Mouse (Mus musculus) right cerebral cortex, adult 18-20 months (tissue): Measurements from ENCODE around the gene Pdcd6ip.
"Not testable (repeated sequence)": the region's sequence is repeated elsewhere in the genome, so short reads cannot be mapped to it uniquely, and the experiment has no call there.

Source experiments
- DNase-seq: peaks from one replicate; pipeline ENCODE4 v3.0.0; 2022; ENCODE audit warnings: mixed read lengths

Gene Pdcd6ip

DNA sequence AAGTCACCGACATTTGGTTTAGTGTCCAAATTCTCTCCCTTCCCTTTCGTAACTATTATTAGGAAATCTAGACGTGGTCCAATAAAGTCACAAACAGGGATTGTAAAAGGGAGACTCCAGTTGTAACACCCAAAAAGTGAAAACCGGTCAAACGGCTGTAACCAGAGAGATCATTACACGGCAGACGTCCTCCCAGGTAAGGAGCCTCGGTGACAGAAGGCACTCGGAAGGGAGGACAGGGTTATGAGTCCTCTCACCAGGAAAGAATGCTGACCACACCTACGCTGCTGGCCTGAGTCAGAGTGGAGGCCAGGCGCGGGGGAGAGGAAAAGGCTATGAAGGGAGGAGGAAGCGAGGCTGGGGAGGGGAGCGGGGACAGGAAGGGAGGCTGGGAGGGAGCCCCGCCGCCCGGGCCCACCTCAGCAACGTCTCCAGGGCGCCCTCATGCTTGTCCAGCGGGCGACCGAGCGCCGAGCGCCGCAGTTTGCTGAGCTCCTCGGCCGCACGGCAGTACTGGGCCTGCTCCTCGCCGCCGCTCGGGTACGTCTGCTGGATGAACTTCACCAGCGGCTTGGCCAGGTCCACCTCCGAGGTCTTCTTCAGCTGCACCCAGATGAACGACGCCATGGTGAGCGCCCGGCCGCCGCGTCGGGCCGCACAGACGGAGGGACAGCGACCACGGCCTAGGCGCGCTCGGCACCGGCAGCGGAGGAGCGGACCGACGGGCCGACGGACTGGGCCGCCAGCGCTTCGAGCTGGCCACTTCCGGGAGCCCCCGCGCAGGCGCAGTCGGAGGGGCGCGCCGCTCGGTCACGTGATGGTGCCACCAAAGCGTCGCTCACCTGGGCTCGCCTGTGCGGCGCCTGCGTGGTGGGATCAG is at the start of gene Pdcd6ip:
Gene Pdcd6ip (minus strand): TSS at position 779 of the 880 bp plus-strand sequence.
- DNase-seq = peak; percentile 94

DNA sequence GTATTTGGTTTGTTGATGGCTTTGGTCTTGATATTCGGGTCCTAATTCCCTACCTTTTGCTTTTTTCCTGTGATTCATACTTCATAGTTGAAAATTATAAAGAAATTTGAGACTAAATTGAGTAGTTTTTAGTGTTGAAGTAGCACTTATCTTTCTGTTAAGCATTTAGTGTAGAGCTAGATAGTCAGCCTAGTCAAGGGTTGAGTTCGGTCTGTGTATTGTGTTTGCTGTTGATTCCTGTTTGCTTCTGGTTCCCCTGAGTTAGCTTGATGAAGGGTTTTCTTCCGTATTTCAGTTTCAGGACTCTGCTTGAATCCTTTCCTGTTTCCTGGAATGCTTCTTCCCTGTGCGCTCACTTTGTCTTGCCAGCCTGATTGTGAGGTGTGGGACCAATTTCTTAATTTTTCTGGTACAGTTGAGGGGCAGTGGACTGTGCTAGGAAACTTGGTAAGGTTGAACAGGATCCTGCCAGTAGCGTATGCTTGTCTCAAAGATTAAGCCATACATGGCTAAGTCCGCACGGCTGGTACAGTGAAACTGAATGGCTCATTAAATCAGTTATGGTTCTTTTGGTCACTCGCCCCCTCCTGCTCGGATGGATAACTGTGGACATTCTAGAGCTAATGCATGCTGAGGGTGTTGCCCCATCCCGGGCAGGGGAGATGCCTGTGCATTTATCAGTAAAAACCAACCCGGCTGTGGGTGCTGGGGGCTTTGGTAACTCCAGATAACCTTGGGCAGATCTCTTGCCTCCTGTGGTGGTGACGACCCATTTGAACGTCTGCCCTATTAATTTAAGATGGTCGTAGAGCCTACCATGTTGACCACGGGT is 48.0 kb upstream of the Pdcd6ip start:
- DNase-seq = no peak

DNA sequence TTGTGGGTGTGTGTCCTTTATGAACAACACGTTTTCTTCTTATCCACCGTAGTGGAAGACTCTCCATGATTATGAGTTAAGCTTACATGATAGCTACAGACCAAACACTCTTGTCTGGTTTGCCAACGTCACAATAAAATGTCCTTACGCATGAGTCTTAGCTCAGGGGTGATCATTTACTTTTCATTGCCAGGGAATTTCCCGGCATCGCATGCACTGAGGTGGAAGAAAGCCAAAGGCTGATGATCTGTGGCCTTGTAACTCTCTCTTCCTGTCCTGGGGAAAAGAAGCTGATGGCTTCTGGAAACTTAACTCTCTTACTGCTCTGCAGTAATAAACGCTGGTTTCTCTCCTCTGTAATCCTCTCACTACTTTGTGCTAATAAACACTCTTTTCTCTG is 41.3 kb upstream of the Pdcd6ip start:
- no peak for DNase-seq

DNA sequence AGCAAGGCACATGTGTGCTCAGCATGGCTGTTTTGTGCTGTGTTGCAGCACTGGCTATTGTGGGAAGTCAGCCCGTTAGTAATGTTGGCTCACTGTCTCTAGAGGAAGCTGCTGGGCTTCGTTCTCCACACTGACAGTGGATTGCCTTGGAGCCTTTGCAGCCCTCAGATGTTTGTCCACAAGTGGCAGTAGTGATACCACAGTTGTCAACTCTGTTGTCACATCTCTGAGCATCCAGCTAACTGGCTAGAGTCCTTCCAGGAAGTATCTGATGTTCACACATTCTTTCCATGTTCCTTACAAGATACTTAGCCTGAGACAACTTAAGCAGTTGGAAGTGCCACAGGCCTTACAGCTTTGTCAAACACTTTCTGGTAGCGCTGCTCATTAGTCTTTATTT is 35.2 kb upstream of the Pdcd6ip start:
- peak; percentile 5 for DNase-seq

DNA sequence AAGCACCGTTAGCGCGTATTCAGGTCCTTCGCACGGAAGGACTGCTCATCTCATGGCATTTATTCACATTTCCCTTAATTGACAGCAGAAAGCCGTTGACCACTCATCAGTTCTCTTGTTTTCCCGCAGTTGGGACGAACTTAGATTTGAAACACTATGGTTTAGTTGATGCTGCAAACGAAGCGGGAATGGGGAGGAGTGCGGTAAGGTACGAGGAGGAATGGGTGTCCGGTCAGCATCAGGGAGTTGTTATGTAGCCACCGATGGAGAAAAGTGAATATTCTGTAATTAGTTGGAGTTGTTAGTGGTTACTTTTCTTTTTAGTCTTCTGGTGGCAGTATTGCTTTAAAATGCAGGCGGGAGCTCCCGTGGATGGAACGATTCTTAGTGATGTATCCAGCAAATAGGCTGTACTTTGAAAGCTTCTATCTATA is 34.3 kb upstream of the Pdcd6ip start:
- peak; percentile 27 for DNase-seq

DNA sequence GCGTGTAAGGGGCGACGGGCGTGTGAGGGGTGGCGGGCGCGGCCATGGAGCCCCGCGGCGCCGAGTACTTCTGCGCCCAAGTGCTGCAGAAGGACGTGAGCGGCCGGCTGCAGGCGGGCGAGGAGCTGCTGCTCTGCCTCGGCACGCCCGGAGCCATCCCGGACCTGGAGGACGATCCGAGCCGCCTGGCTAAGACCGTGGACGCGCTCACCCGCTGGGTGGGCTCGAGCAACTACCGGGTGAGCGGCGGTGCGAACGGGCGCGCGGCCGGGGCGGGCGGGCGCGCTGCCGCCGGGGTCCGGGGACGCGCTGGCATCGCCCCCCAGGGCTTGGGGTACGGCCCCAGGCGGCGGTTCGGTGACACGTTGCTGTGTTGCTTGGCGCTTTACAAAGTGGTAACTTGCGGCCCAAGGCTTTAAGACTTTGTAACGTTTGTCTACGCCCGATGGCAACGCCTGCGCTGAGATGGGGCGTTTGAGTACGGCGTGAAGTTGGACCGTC is 33.6 kb upstream of the Pdcd6ip start:
- DNase-seq = peak; percentile 43

GRCm38 (mm10) chr9:113741108-113741636 is 33.1 kb upstream of the Pdcd6ip start, which contains the start of gene Clasp2:
Gene Clasp2 (plus strand): TSS chr9:113741473.
- DNase-seq = peak; percentile 77

GRCm38 (mm10) chr9:113738941-113739340 is 30.9 kb upstream of the Pdcd6ip start:
- no peak for DNase-seq

GRCm38 (mm10) chr9:113738021-113738420 is 30.0 kb upstream of the Pdcd6ip start:
- DNase-seq = no peak

DNA sequence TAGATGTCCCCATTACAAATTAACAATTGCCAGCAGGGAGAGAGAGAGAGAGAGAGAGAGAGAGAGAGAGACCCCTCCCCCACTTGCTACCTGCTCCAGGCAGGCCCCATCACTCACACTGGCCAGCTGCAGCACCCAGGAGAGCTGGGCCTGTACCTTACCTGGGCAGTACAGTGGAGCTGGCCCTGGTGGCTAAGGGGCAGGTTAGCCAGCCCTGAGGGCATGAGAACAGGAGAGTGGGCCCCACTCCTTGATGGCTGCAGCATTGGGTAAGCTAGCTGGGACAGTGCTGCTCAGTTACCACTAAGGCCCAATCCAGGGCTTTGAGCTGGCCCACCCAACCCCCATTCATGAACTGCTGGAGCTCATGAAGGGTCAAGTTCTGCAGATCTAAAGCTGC is 27.9 kb upstream of the Pdcd6ip start:
- no peak for DNase-seq

- DNase-seq = no peak
Observed at GRCm38 (mm10) chr9:113731540-113731939, 23.5 kb upstream of the Pdcd6ip start.

DNA sequence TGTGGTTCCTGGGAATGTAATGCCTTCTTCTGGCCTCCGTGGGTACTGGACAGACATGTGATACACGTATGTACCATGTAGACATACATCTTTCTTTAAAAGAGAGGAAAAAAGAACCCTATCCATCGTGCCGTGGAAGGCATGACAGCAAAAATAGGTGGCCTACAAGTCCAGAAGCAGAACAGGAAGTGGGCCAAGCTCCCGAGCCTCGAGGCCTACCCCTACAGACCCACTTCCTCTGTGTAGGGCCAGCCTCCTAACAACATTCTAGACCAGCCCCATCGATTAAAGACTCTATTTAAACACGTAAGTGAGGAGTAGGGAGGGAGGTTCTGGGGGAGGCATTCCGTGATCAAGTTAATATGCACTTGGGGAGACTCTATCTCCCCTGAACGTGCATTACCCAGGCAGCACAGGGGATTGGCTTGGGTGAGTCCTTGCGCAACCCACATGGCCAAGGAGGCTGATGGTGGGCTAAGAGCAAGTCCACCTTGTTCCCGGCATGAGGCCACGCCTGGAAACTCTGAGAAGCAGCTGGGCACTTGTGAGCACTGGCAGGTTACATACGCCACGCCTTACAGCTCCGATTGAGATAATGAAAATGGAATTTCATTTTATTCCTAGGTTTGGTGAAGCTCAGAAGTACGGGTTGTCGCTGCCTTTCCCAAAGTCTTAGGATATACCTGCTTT is 19.1 kb upstream of the Pdcd6ip start:
- DNase-seq = no peak

DNA sequence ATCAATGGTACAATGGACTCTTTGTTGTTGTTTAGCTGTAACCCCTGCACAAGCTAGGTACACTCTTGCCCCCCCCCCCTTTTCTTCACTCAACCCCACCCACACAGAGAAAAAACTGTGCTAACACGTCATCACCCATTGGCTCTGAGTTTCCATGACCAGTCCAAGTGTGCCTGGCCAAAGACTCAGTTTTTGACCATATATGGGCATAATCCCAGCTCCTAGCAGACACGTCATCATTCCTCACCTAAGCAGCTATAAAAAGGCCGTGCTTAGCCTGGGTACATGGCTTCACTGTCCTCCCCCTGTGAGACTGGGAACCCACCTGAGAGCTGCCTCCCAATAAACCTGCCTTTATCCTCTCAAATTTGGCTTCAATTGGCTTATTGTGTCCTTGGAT is 18.1 kb upstream of the Pdcd6ip start:
- DNase-seq = no peak

- DNase-seq = not testable (repeated sequence)
Observed at GRCm38 (mm10) chr9:113725609-113726008, 17.6 kb upstream of the Pdcd6ip start.

DNA sequence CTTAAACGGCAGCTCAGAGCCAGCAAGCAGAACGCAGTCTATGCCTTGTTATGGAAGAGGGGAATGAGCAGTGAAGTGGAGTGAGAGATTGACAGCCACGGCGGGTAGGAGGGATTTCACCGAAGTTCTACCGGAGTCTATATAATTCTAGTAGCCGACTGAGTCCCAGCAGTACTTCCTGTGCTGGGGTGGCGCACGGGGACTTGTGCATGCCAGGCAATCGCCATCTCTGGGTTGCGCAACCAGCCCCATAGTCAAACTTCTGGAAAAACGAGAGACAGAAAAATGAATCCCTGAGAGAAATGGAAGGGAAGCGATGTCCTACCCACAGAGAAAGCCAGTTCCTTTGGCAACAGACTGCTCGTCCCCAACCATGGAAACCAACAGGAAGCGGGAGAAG is 16.6 kb upstream of the Pdcd6ip start:
- no peak for DNase-seq

GRCm38 (mm10) chr9:113719063-113719462 is 11.0 kb upstream of the Pdcd6ip start:
- peak; percentile 36 for DNase-seq

DNA sequence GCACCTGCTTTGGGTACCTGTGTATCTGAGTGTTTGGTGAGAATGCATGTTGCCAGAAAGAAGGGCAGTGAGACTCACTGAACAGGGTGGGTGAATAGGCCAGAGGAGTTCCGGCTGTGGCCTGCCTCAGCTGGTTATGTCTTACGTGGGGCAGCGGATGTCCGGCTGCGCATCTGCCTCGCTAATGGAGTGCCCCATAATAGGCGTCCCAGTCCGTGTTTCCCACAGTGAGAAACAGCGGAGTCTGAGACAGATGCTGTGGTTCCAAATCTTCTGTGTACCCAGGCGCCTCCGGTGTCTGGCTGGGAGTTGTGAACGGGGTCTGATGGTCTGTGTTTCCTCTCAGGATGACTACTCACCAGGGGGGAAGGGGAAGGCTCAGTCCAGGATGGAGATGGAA is 2.8 kb upstream of the Pdcd6ip start:
- DNase-seq = no peak

- DNase-seq = no peak
Observed at GRCm38 (mm10) chr9:113708361-113709280, 562 bp upstream of the Pdcd6ip start.

GRCm38 (mm10) chr9:113706841-113707240 is 1.2 kb downstream of the Pdcd6ip start:
- DNase-seq = no peak

DNA sequence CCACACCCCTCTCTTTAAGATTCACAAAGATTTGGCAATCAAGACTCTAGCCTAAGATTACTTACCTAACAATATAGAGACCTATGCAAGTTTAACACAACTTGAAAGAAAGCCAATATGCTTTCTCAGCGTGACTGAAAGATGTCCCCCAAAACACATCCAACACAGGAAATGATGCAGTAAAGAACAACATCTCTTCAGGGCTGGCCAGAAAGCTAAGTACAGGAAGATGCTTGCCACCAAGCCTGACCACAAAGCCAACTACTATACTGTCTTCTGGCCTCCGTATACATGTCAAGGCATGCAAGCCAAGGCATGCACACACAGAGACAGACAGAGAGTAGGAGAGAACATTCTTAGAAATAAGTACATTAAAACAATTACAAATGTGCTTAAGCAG is 2.0 kb downstream of the Pdcd6ip start:
- no peak for DNase-seq

DNA sequence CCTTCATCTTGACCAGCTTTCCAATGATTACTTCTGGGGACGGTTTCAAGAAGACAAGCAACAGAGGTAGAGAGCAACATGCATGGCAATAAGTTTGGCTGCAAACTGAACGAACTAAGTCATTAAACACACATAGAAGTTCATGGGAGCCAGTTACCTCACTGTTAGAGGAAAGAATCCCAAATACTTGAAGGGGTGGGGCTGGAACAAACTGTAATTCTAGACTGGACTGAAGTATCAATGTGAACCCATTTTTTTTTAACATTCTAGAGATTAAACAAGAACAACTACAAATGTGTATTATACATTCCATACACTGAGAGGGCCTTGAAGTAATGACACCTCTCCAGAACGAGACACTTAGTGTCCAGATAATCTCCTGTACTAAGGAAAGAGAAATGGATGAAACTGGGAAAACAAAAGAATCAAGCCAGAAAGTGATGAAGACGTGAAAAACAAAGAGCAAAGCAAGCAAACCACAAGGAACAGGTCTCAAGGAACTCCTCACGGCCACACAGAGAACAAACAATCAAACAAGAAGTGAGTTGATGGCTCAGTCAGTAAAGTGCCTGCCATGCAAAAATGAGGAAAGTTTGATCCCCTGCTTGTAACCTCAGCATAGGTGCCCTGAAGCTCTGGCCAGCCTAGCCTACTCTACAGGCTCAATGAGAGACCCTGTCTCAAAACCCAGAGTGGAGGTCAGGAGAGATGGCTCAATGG is 6.5 kb downstream of the Pdcd6ip start:
- no peak for DNase-seq
